Mouse (Mus musculus): ENCODE data around the gene Dapk2. TPM values are rescaled to one million over a fixed set of nuclear protein-coding genes. Genes with fewer than 3 reads are reported as not detected.

Dapk2 gene
- polyA plus RNA-seq, 2 experiments, result 11.7 to 25.2 TPM

- peaks cover 3% of the 10 kb centered on the region for H3K36me3 ChIP-seq (replicated peaks; ENCODE audit: control insufficient read depth, insufficient read depth, low read depth)
- H3K4me2 ChIP-seq (ENCODE audit: low read depth), result no peak overlapping the region
- WGBS (ENCODE audit: insufficient replicate concordance), result 85% methylated on average over 5 of the region's 5 CpGs
- no peak overlapping the region for H3K4me3 ChIP-seq (ENCODE audit: insufficient read depth in 1 of 2, low read depth in 2 of 2, low read length in 2 of 2)
- DNase-seq (ENCODE audit: low read depth in 3 of 3, low spot score in 3 of 3), result no peak
- H3K27ac ChIP-seq, result no peak overlapping the region
- ATAC-seq (ENCODE audit: insufficient read depth), result no peak
- H3K4me1 ChIP-seq (replicated peaks; ENCODE audit: control insufficient read depth in 2 of 2, insufficient read depth in 2 of 2, low read length in 1 of 2), result peaks cover 21 to 28% of the 10 kb centered on the region in 2 experiments
- H3K9me3 ChIP-seq (ENCODE audit: control insufficient read depth, low read length), result no peaks in the 10 kb centered on the region
- no peak for TF ChIP-seq CTCF (IDR thresholded peaks at IDR 0.05; ENCODE audit: low read depth)
- no peak for TF ChIP-seq EP300 (IDR thresholded peaks at IDR 0.05; ENCODE audit: low read depth)
- H3K27me3 ChIP-seq (ENCODE audit: control insufficient read depth, insufficient read depth, low read length), result no peaks in the 10 kb centered on the region
- H3K9ac ChIP-seq (replicated peaks), result no peak overlapping the region
Observed at GRCm38 (mm10) chr9:66170506-66170905, 12.5 kb downstream of the Dapk2 start.

GRCm38 (mm10) chr9:66171275-66171921 lies 13.4 kb downstream of the Dapk2 start:
- WGBS (ENCODE audit: insufficient replicate concordance), result 77% methylated on average over 12 of the region's 12 CpGs
- H3K27me3 ChIP-seq (ENCODE audit: control insufficient read depth, insufficient read depth, low read length), result no peaks in the 10 kb centered on the region
- no peak overlapping the region for H3K4me2 ChIP-seq (ENCODE audit: low read depth)
- H3K9ac ChIP-seq (replicated peaks), result no peak overlapping the region
- no peaks in the 10 kb centered on the region; the same call in none of the 2 replicates for H3K36me3 ChIP-seq (replicated peaks; ENCODE audit: control insufficient read depth, insufficient read depth, low read depth)
- H3K4me1 ChIP-seq (replicated peaks; ENCODE audit: control insufficient read depth in 2 of 2, insufficient read depth in 2 of 2, low read length in 1 of 2), result peaks cover 21 to 29% of the 10 kb centered on the region in 2 experiments
- H3K27ac ChIP-seq, result no peak overlapping the region
- DNase-seq (ENCODE audit: low read depth in 3 of 3, low spot score in 3 of 3) (no peak), ATAC-seq (ENCODE audit: insufficient read depth) (no peak)
- H3K9me3 ChIP-seq (ENCODE audit: control insufficient read depth, low read length), result no peaks in the 10 kb centered on the region
- TF ChIP-seq CTCF (IDR thresholded peaks at IDR 0.05; ENCODE audit: low read depth), result no peak
- TF ChIP-seq EP300 (IDR thresholded peaks at IDR 0.05; ENCODE audit: low read depth), result no peak
- H3K4me3 ChIP-seq (ENCODE audit: insufficient read depth in 1 of 2, low read depth in 2 of 2, low read length in 2 of 2), result no peak overlapping the region

GRCm38 (mm10) chr9:66173316-66173855 lies 15.4 kb downstream of the Dapk2 start:
- DNase-seq (ENCODE audit: low read depth in 3 of 3, low spot score in 3 of 3) (no peak), ATAC-seq (ENCODE audit: insufficient read depth) (no peak)
- no peaks in the 10 kb centered on the region for H3K9me3 ChIP-seq (ENCODE audit: control insufficient read depth, low read length)
- no peak overlapping the region for H3K4me2 ChIP-seq (ENCODE audit: low read depth)
- TF ChIP-seq CTCF (IDR thresholded peaks at IDR 0.05; ENCODE audit: low read depth) (no peak), EP300 (IDR thresholded peaks at IDR 0.05; ENCODE audit: low read depth) (no peak)
- no peaks in the 10 kb centered on the region; the same call in 1 of the 2 replicates for H3K36me3 ChIP-seq (replicated peaks; ENCODE audit: control insufficient read depth, insufficient read depth, low read depth)
- no peak overlapping the region for H3K9ac ChIP-seq (replicated peaks)
- no peak overlapping the region for H3K4me3 ChIP-seq (ENCODE audit: insufficient read depth in 1 of 2, low read depth in 2 of 2, low read length in 2 of 2)
- 80% methylated on average over 5 of the region's 5 CpGs for WGBS (ENCODE audit: insufficient replicate concordance)
- no peaks in the 10 kb centered on the region for H3K27me3 ChIP-seq (ENCODE audit: control insufficient read depth, insufficient read depth, low read length)
- peaks cover 21 to 26% of the 10 kb centered on the region in 2 experiments for H3K4me1 ChIP-seq (replicated peaks; ENCODE audit: control insufficient read depth in 2 of 2, insufficient read depth in 2 of 2, low read length in 1 of 2)
- H3K27ac ChIP-seq, result no peak overlapping the region

GRCm38 (mm10) chr9:66174985-66175384 lies 17.0 kb downstream of the Dapk2 start:
- no peaks in the 10 kb centered on the region for H3K27me3 ChIP-seq (ENCODE audit: control insufficient read depth, insufficient read depth, low read length)
- no peaks in the 10 kb centered on the region for H3K36me3 ChIP-seq (replicated peaks; ENCODE audit: control insufficient read depth, insufficient read depth, low read depth)
- peak; percentile 48; the same call in 1 of the 2 replicates for ATAC-seq (ENCODE audit: insufficient read depth)
- peak overlapping the region; percentile 22; the same call in 1 of the 2 replicates for H3K4me2 ChIP-seq (ENCODE audit: low read depth)
- H3K4me3 ChIP-seq (ENCODE audit: insufficient read depth in 1 of 2, low read depth in 2 of 2, low read length in 2 of 2), result no peak overlapping the region
- H3K4me1 ChIP-seq (replicated peaks; ENCODE audit: control insufficient read depth in 2 of 2, insufficient read depth in 2 of 2, low read length in 1 of 2), result peaks cover 32 to 33% of the 10 kb centered on the region in 2 experiments
- H3K9me3 ChIP-seq (ENCODE audit: control insufficient read depth, low read length), result no peaks in the 10 kb centered on the region
- no peak for DNase-seq (ENCODE audit: low read depth in 3 of 3, low spot score in 3 of 3)
- TF ChIP-seq EP300 (IDR thresholded peaks at IDR 0.05; ENCODE audit: low read depth) (0 out of 2 replicates have a peak, but pooled peaks have one; percentile 13), CTCF (IDR thresholded peaks at IDR 0.05; ENCODE audit: low read depth) (no peak)
- H3K9ac ChIP-seq (replicated peaks), result peak overlapping the region; percentile 9; the same call in 1 of the 2 replicates
- 62% methylated on average over 3 of the region's 3 CpGs for whole genome bisulfite sequencing (ENCODE audit: insufficient replicate concordance)
- peak overlapping the region; percentile 56 for H3K27ac ChIP-seq

GRCm38 (mm10) chr9:66177975-66178374 lies 20.0 kb downstream of the Dapk2 start:
- TF ChIP-seq CTCF (IDR thresholded peaks at IDR 0.05; ENCODE audit: low read depth), result no peak
- TF ChIP-seq EP300 (IDR thresholded peaks at IDR 0.05; ENCODE audit: low read depth), result no peak
- no peak for ATAC-seq (ENCODE audit: insufficient read depth)
- 46% methylated on average over 1 of the region's 1 CpGs for WGBS (ENCODE audit: insufficient replicate concordance)

More at GRCm38 (mm10) chr9:66177975-66178374, 20.0 kb downstream of the Dapk2 start:
- Histone ChIP-seq H3K4me3 (ENCODE audit: insufficient read depth in 1 of 2, low read depth in 2 of 2, low read length in 2 of 2) (no peak overlapping the region), H3K9ac (replicated peaks) (no peak overlapping the region), H3K27ac (peak overlapping the region; percentile 37), H3K9me3 (ENCODE audit: control insufficient read depth, low read length) (no peaks in the 10 kb centered on the region), H3K4me1 (replicated peaks; ENCODE audit: control insufficient read depth in 2 of 2, insufficient read depth in 2 of 2, low read length in 1 of 2) (peaks cover 60 to 63% of the 10 kb centered on the region in 2 experiments), H3K27me3 (ENCODE audit: control insufficient read depth, insufficient read depth, low read length) (no peaks in the 10 kb centered on the region), H3K36me3 (replicated peaks; ENCODE audit: control insufficient read depth, insufficient read depth, low read depth) (no peaks in the 10 kb centered on the region), H3K4me2 (ENCODE audit: low read depth) (no peak overlapping the region)
- no peak for DNase-seq (ENCODE audit: low read depth in 3 of 3, low spot score in 3 of 3)

All from liver, embryonic 14.5 days (tissue).